Mouse (Mus musculus) brain, embryonic 14.5 days (tissue): ENCODE results near the gene Ilf3.

ENCODE experiments used
- CTCF ChIP-seq: fragments of 200-500 bp; IDR thresholded peaks from 2 replicates; pipeline ENCODE4 v1.5.1; 2012; ENCODE audit warnings: inconsistent platforms, mild to moderate bottlenecking, moderate library complexity, borderline replicate concordance; ENCODE audit not compliant: insufficient read depth, insufficient read length; ENCODE audit errors: extremely low read depth
- POLR2A ChIP-seq: fragments of 200-500 bp; IDR thresholded peaks from 2 replicates; pipeline ENCODE4 v1.6.1; 2012; ENCODE audit warnings: mild to moderate bottlenecking, inconsistent platforms, borderline replicate concordance; ENCODE audit not compliant: poor library complexity, insufficient read depth, insufficient read length, severe bottlenecking; ENCODE audit errors: extremely low read depth

DNA sequence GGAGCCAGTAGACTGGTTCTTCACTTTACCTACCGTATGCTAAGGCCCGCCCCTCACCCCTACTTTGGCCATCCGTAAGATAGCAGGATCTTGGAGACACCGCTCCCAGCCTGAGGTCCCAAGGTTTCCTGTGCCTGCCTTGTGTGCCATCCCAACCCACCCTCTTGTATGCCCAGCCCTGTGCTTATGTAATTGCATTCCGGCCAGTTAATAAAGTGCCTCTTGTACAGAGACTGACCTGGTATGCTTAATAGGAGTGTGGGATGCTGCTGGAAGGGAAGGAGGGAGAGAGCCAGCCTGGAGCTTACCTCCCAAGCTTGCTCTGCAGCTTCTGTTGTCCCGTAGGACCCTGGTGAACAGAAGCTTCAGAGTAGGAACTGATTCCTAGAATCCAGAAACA, 12.9 kb upstream of the Ilf3 start:
- TF ChIP-seq CTCF (no peak), POLR2A (no peak)
